Mouse (Mus musculus): ENCODE data around the gene Olfr398. TPM values are rescaled to one million over a fixed set of nuclear protein-coding genes. Genes with fewer than 3 reads are reported as not detected.

Olfr398 gene
- not detected for total RNA-seq (2023)

GRCm38 (mm10) chr11:73990307-73990706 lies at the start of gene Olfr398:
TSS of gene Olfr398 (minus strand) at chr11:73990407.

GRCm38 (mm10) chr11:73960517-73960916 lies 29.7 kb downstream of the Olfr398 start, which contains the start of gene Olfr397:
TSS of gene Olfr397 (plus strand) at chr11:73960817.

GRCm38 (mm10) chr11:73936377-73936776 lies 53.8 kb downstream of the Olfr398 start, which contains the start of gene Olfr23:
TSS of gene Olfr23 (plus strand) at chr11:73936677.

Other genes with a start within 250 kb of the Olfr398 start
- gene Olfr389, start 209.7 kb downstream of the Olfr398 start, total RNA-seq (2023) = not detected
- gene Olfr390, start 207.4 kb downstream of the Olfr398 start, total RNA-seq (2023) = not detected
- gene Olfr391-ps, start 187.4 kb downstream of the Olfr398 start, total RNA-seq (2023) = not detected
- gene Olfr392, start 173.4 kb downstream of the Olfr398 start, total RNA-seq (2023) = not detected
- not detected for gene Olfr393, start 139.0 kb downstream of the Olfr398 start, total RNA-seq (2023)
- gene Olfr394, start 99.6 kb downstream of the Olfr398 start, total RNA-seq (2023) = not detected
- gene Olfr395, start 81.1 kb downstream of the Olfr398 start, total RNA-seq (2023) = not detected
- gene Olfr23, start 53.7 kb downstream of the Olfr398 start, total RNA-seq (2023) = not detected
- not detected for gene Olfr397, start 29.6 kb downstream of the Olfr398 start, total RNA-seq (2023)
- gene Olfr139, start 66.1 kb upstream of the Olfr398 start, total RNA-seq (2023) = not detected
- not detected for gene Olfr399, start 66.2 kb upstream of the Olfr398 start, total RNA-seq (2023)
- not detected for gene Zfp616, start 79.5 kb upstream of the Olfr398 start, total RNA-seq (2023)
- not detected for gene Olfr401, start 123.3 kb upstream of the Olfr398 start, total RNA-seq (2023)
- gene Olfr402, start 163.1 kb upstream of the Olfr398 start, total RNA-seq (2023) = not detected
- not detected for gene Olfr403, start 195.8 kb upstream of the Olfr398 start, total RNA-seq (2023)
- gene Olfr43, start 221.0 kb upstream of the Olfr398 start, total RNA-seq (2023) = not detected